Mouse (Mus musculus) T-helper 2 cell (primary cell): ENCODE data around the gene Taf12.

Source experiments
- in situ Hi-C: fragments of 300-600 bp; cut with MboI, MseI; formaldehyde crosslinking; loops from one replicate; pipeline ENCODE4 v1.15.1; 2025; ENCODE audit warnings: high pct_unique_total_duplicates

The Taf12 gene

GRCm38 (mm10) chr4:132274156-132274862 is at the start of gene Taf12:
Gene Taf12, plus strand, starts transcription at chr4:132274375.
- in situ Hi-C loops = loop anchor here (5.0 kb wide), 1 partner anchor 38 kb away; no protein-coding TSS in a partner anchor

GRCm38 (mm10) chr4:132230422-132230821 is 43.8 kb upstream of the Taf12 start:
- in situ Hi-C loops = no loop called here

GRCm38 (mm10) chr4:132234710-132235109 is 39.5 kb upstream of the Taf12 start:
- in situ Hi-C loops = no loop called here

GRCm38 (mm10) chr4:132238356-132238755 is 35.8 kb upstream of the Taf12 start:
- in situ Hi-C loops = no loop called here

- in situ Hi-C loops = loop anchor here (10.0 kb wide), 1 partner anchor 434 kb away; no protein-coding TSS in a partner anchor
Observed at GRCm38 (mm10) chr4:132240367-132240766, 33.8 kb upstream of the Taf12 start.

GRCm38 (mm10) chr4:132241208-132241607 is 33.0 kb upstream of the Taf12 start:
- in situ Hi-C loops = loop anchor here (10.0 kb wide), 1 partner anchor 434 kb away; no protein-coding TSS in a partner anchor

- in situ Hi-C loops = loop anchor here (10.0 kb wide), 1 partner anchor 429 kb away; no protein-coding TSS in a partner anchor
Observed at GRCm38 (mm10) chr4:132245643-132246042, 28.5 kb upstream of the Taf12 start.

GRCm38 (mm10) chr4:132247451-132247997 is 26.7 kb upstream of the Taf12 start:
- in situ Hi-C loops = loop anchor here (10.0 kb wide), 1 partner anchor 427 kb away; no protein-coding TSS in a partner anchor

GRCm38 (mm10) chr4:132251596-132251995 is 22.6 kb upstream of the Taf12 start:
- in situ Hi-C loops = no loop called here

GRCm38 (mm10) chr4:132253128-132253527 is 21.0 kb upstream of the Taf12 start:
- in situ Hi-C loops = no loop called here

- in situ Hi-C loops = no loop called here
Observed at GRCm38 (mm10) chr4:132253622-132254021, 20.6 kb upstream of the Taf12 start.

- in situ Hi-C loops = no loop called here
Observed at GRCm38 (mm10) chr4:132254986-132255385, 19.2 kb upstream of the Taf12 start.

GRCm38 (mm10) chr4:132256384-132256783 is 17.8 kb upstream of the Taf12 start:
- in situ Hi-C loops = no loop called here

- in situ Hi-C loops = no loop called here
Observed at GRCm38 (mm10) chr4:132259248-132259647, 14.9 kb upstream of the Taf12 start.

- in situ Hi-C loops = no loop called here
Observed at GRCm38 (mm10) chr4:132260404-132261379, 13.5 kb upstream of the Taf12 start.

- in situ Hi-C loops = no loop called here
Observed at GRCm38 (mm10) chr4:132261514-132262357, 12.4 kb upstream of the Taf12 start, which contains the start of gene Gmeb1. Gene Gmeb1, minus strand, starts transcription at chr4:132261602.

GRCm38 (mm10) chr4:132262358-132262616 is 11.9 kb upstream of the Taf12 start:
- in situ Hi-C loops = no loop called here

GRCm38 (mm10) chr4:132263313-132263712 is 10.9 kb upstream of the Taf12 start:
- in situ Hi-C loops = no loop called here

GRCm38 (mm10) chr4:132266835-132267349 is 7.3 kb upstream of the Taf12 start:
- in situ Hi-C loops = no loop called here

- in situ Hi-C loops = no loop called here
Observed at GRCm38 (mm10) chr4:132268871-132269739, 5.1 kb upstream of the Taf12 start.
